Mouse (Mus musculus) forebrain, embryonic 11.5 days (tissue): ENCODE data around the gene Arih1. TPM values are rescaled to one million over a fixed set of nuclear protein-coding genes. Genes with fewer than 3 reads are reported as not detected.

Experiments used
- ATAC-seq: fragments of 200-750 bp; cut with Nextera tagmentation; replicated peaks from 2 replicates; pipeline ENCODE4 v1.8.0; 2017; ENCODE audit warnings: moderate TSS enrichment; ENCODE audit not compliant: low FRiP score
- DNase-seq: peaks from one replicate; pipeline ENCODE4 v3.0.0-alpha.2; 2017; ENCODE audit warnings: low spot score
- H3K27ac ChIP-seq: fragments of 300-500 bp; sonication (generic); 2 replicates; pipeline ENCODE4 v1.5.1; 2014; ENCODE audit warnings: low read depth, low read length
- H3K27me3 ChIP-seq: fragments of 300-500 bp; sonication (generic); 2 replicates; pipeline ENCODE4 v1.6.1; 2014; ENCODE audit warnings: mild to moderate bottlenecking, low read length, mixed read lengths; ENCODE audit not compliant: control insufficient read depth, insufficient read depth
- H3K36me3 ChIP-seq: fragments of 300-500 bp; sonication (generic); 2 replicates; pipeline ENCODE4 v1.6.1; 2014; ENCODE audit warnings: mild to moderate bottlenecking, low read length, moderate library complexity, mixed read lengths; ENCODE audit not compliant: control insufficient read depth, insufficient read depth
- H3K4me1 ChIP-seq: fragments of 300-500 bp; sonication (generic); replicated peaks from 2 replicates; pipeline ENCODE4 v1.6.1; 2014; ENCODE audit warnings: low read length, mixed read lengths; ENCODE audit not compliant: control insufficient read depth, insufficient read depth
- H3K4me2 ChIP-seq: fragments of 300-500 bp; sonication (generic); 2 replicates; pipeline ENCODE4 v1.6.1; 2014; ENCODE audit warnings: low read depth, mild to moderate bottlenecking, low read length, moderate library complexity, mixed read lengths; ENCODE audit not compliant: severe bottlenecking
- H3K4me3 ChIP-seq: fragments of 300-500 bp; sonication (generic); 2 replicates; pipeline ENCODE4 v1.5.1; 2014; ENCODE audit warnings: low read depth, low read length
- H3K9ac ChIP-seq: fragments of 300-500 bp; sonication (generic); 2 replicates; pipeline ENCODE4 v1.6.1; 2014; ENCODE audit warnings: low read length
- H3K9me3 ChIP-seq: fragments of 300-500 bp; sonication (generic); 2 replicates; pipeline ENCODE4 v1.6.1; 2016; ENCODE audit warnings: low read length, mixed read lengths; ENCODE audit not compliant: control insufficient read depth
- WGBS: fragments of 180-500 bp; shearing (Covaris S2); extraction: QIAGEN DNeasy Blood & Tissue Kit; methylation state at CpG from one replicate; pipeline ENCODE4 v1.1.7; 2014; 5-methylcytosine and 5-hydroxymethylcytosine counted together
- polyA plus RNA-seq: library from polyadenylated mRNA; unstranded; fragments of >200 nt; fragmentation: Nextera tagmentation; extraction: Ambion mirVana; gene quantifications from 2 replicates; pipeline ENCODE4 v1.2.1, GENCODE M21; 2014

Arih1 gene
- polyA plus RNA-seq, 1 experiment from 2014 or later = 22.8 TPM

DNA sequence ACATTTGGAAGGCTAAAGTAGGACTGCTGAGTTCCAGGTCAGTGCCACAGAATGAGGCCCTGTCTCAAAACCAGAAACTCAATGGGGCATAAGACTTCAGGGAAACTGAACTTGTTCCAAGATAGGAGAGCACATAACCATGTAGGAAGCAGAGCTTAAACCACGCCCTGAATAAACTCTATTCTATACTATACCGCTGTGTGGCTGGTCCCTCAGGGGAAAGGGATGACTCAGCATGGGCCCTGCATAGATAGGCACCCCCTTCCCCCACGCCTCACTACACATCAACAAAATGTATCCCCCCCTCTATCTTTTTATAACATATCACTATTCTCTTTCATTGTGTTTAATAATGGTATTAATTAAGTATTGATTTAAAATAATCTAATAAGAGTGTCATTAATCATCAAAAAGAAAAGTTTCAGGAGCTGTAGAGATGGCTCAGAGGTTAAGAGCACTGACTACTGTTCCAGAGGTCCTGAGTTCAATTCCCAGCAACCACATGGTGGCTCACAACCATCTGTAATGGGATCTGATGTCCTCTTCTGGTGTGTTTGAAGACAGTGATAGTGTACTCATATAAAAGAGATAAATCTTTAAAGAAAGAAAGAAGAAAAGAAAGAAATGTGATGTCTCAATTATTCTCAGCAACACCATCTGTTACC is 30.9 kb downstream of the Arih1 start:
- no peak overlapping the region for H3K4me3 ChIP-seq
- H3K27me3 ChIP-seq = no peaks in the 10 kb centered on the region
- 76% methylated on average over 3 of the region's 3 CpGs for WGBS
- H3K9ac ChIP-seq = no peak overlapping the region
- H3K4me2 ChIP-seq = no peak overlapping the region
- H3K4me1 ChIP-seq = no peaks in the 10 kb centered on the region
- no peaks in the 10 kb centered on the region for H3K9me3 ChIP-seq
- H3K27ac ChIP-seq = no peak overlapping the region
- ATAC-seq = no peak
- no peaks in the 10 kb centered on the region; the same call in 1 of the 2 replicates for H3K36me3 ChIP-seq
- DNase-seq = no peak

DNA sequence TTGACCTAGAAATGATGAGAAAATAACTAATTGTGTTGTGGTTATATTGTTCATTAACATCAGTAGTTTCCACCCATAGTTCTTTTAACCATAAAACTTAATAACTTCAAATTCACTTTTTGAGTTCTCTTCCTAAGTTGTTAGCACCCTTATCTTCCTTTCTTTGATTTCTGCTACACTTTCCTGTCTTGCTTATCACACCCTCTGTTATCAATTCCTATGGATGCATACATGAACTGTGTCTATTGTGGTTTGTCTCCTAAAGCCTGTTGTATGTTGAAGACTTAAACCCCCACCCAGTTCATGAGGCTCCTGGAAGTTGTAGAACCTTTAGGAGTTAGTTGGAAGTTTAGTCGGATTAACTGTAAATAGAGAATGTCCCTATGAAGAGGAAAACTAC is 52.7 kb downstream of the Arih1 start:
- Histone ChIP-seq H3K9ac (no peak overlapping the region), H3K36me3 (no peaks in the 10 kb centered on the region; the same call in 1 of the 2 replicates), H3K27me3 (no peaks in the 10 kb centered on the region), H3K4me2 (no peak overlapping the region), H3K9me3 (no peaks in the 10 kb centered on the region), H3K27ac (no peak overlapping the region), H3K4me1 (no peaks in the 10 kb centered on the region), H3K4me3 (no peak overlapping the region)
- 94% methylated on average over 1 of the region's 1 CpGs for WGBS
- DNase-seq (no peak), ATAC-seq (no peak)

DNA sequence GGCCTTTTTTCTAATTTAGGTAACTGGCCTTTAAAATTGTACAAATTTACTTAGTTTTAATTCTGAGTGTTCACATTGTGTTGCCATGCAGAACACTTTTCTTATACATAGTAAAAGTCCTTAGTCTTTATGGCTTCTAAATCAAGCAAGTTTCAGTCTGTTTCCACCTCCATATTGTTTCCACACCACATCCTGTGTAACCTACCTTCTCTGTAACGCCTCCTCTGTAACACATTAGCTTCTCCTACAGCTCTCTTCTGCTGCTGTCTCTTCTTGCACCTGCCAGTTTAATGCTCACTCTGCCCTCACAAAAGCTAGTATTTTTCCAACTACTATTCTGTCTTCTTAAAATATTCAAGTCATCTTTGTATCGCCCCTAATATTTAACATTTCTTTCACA is 54.8 kb downstream of the Arih1 start:
- no peak overlapping the region for H3K9ac ChIP-seq
- H3K27me3 ChIP-seq = no peaks in the 10 kb centered on the region
- H3K27ac ChIP-seq = no peak overlapping the region
- H3K4me3 ChIP-seq = no peak overlapping the region
- no peaks in the 10 kb centered on the region for H3K9me3 ChIP-seq
- ATAC-seq (no peak), DNase-seq (no peak)
- no peak overlapping the region for H3K4me2 ChIP-seq
- no peaks in the 10 kb centered on the region; the same call in 1 of the 2 replicates for H3K36me3 ChIP-seq
- H3K4me1 ChIP-seq = no peaks in the 10 kb centered on the region
- 96% methylated on average over 2 of the region's 2 CpGs for WGBS

DNA sequence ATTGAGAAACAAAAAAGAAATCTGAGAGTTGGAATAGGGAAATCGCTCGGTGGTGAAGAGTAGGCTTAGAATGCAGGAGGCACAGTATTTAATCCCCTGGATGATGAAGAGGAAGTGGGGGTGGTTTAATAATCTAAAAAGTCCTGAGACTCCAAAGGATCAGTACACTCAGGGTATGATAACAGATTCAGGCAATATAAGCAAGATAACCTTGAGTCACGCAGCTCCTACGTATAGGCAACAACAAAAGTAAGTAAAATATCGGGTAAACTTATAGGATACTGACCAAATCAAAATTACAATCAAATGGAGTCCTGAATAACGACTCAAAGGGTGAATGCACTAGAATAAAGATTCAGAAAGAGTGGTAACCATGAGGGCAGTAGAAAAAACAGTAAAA is 65.9 kb downstream of the Arih1 start:
- Histone ChIP-seq H3K9ac (no peak overlapping the region), H3K27me3 (no peaks in the 10 kb centered on the region), H3K4me3 (no peak overlapping the region), H3K27ac (no peak overlapping the region), H3K36me3 (no peaks in the 10 kb centered on the region), H3K4me2 (no peak overlapping the region), H3K9me3 (no peaks in the 10 kb centered on the region), H3K4me1 (no peaks in the 10 kb centered on the region)
- no peak for DNase-seq
- WGBS = 90% methylated on average over 6 of the region's 6 CpGs
- no peak for ATAC-seq

DNA sequence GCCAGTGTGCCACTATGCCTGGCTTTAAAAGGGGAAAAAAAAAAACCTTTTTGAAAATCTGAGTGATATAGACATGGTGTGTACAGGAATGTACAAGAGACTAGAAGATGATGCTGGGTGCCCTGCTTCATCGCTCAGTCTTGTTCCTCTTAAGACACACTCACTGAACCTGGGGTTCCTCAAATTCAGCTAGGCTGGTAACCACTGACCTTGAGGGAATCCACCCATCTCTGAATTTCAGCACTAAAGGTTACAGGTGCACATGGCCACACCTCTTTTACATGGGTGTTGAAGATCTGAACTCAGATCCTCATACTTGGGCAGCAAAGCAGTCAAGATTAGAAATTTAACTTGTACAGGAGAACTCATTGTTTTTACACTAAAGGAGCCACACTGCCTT is 79.1 kb downstream of the Arih1 start:
- Histone ChIP-seq H3K27me3 (no peaks in the 10 kb centered on the region), H3K36me3 (peaks cover 3% of the 10 kb centered on the region; the same call in 1 of the 2 replicates), H3K9ac (no peak overlapping the region), H3K4me3 (no peak overlapping the region), H3K4me2 (no peak overlapping the region), H3K9me3 (no peaks in the 10 kb centered on the region), H3K27ac (no peak overlapping the region), H3K4me1 (no peaks in the 10 kb centered on the region)
- DNase-seq (no peak), ATAC-seq (no peak)
- WGBS = 100% methylated on average over 1 of the region's 1 CpGs

DNA sequence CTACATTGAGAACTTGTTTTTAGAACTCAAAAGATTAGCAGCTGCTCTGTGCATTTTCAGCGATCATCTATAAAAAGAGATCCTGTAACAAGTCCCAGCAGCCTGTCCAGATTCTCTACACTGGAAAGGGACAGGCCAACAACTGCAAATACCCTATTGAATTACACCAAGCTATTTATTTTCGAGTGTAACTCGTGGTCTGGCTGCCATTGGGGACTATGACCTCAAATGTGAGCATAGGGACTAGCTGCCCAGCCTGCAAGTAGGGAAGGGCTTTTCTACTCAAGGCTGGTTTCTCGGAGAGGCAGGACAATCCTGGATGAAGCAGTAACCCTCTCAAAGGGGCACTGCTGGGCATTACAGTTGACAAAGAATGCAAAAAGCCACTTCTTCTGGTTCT is 97.3 kb downstream of the Arih1 start:
- H3K36me3 ChIP-seq = peaks cover 9% of the 10 kb centered on the region; the same call in 1 of the 2 replicates
- no peaks in the 10 kb centered on the region for H3K9me3 ChIP-seq
- H3K27ac ChIP-seq = no peak overlapping the region
- H3K4me1 ChIP-seq = no peaks in the 10 kb centered on the region
- no peak overlapping the region for H3K4me2 ChIP-seq
- DNase-seq (no peak), ATAC-seq (no peak)
- no peak overlapping the region for H3K9ac ChIP-seq
- no peaks in the 10 kb centered on the region for H3K27me3 ChIP-seq
- no peak overlapping the region for H3K4me3 ChIP-seq
- WGBS = 89% methylated on average over 4 of the region's 4 CpGs

DNA sequence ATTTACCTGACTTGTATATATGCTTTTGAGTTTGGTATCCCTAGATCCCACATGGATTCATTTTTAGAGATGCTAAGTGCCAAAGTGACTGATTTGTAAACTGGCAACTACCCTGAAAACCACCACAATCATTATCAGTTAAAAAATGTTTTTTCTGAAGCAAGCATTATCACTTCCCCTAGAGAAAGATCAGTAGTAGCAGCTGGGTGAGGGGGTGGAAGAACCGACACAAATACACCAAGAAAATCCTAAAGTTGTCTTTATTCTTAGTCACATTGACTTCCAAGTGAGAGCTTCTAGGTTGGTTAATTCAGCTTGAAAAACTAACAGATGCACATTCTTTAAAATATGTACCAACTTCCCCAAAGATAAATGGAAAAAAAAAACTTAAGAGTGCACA is 98.1 kb downstream of the Arih1 start:
- H3K36me3 ChIP-seq = peaks cover 9% of the 10 kb centered on the region; the same call in 1 of the 2 replicates
- no peaks in the 10 kb centered on the region for H3K4me1 ChIP-seq
- 76% methylated on average over 1 of the region's 1 CpGs for WGBS
- H3K27me3 ChIP-seq = no peaks in the 10 kb centered on the region
- no peak for DNase-seq
- H3K4me2 ChIP-seq = no peak overlapping the region
- no peak overlapping the region for H3K4me3 ChIP-seq
- no peak for ATAC-seq
- no peaks in the 10 kb centered on the region for H3K9me3 ChIP-seq
- no peak overlapping the region for H3K9ac ChIP-seq
- no peak overlapping the region for H3K27ac ChIP-seq

DNA sequence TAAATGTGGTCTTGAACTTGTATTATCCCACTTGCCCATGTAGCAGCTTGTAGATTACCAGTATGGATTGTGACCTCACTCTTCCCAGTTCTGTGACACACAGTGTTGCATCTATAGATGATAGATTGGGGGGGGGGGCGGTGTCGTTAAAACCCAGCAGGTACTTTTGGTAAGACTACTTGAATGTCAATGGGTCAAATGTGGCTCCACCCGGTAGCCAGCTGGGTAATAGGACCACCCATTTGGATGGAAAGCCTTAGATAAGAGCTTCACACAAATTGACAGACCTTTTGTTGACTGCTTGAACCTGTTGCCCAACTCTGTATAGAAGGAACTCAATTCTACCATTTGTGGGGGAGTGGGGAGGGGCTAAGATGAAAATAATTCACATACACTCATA is 99.0 kb downstream of the Arih1 start:
- Histone ChIP-seq H3K36me3 (peaks cover 3% of the 10 kb centered on the region; the same call in 1 of the 2 replicates), H3K9ac (no peak overlapping the region), H3K4me2 (no peak overlapping the region), H3K27ac (no peak overlapping the region), H3K4me1 (no peaks in the 10 kb centered on the region), H3K9me3 (no peaks in the 10 kb centered on the region), H3K27me3 (no peaks in the 10 kb centered on the region), H3K4me3 (no peak overlapping the region)
- DNase-seq (no peak), ATAC-seq (no peak)
- 56% methylated on average over 3 of the region's 3 CpGs for WGBS

DNA sequence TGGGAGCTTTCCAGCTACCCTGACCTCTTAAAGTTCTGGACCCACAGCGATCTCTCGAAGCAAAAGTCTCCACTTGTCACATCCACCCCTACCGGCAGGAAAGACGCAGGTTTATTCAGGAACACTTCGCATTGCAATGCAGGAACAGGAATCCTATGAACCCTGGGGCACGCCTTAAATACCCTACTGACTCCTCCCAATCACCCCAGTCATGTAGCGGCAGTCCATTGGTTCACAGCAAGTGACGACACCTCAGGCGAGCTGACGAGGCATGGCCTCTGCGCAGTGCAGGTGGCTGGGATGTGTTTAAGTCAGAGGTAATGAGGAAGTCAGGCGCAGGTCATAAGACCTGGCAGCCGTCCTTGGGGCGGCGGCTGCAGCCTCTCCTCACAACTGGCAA is 110.8 kb downstream of the Arih1 start:
- Histone ChIP-seq H3K27me3 (no peaks in the 10 kb centered on the region), H3K9me3 (no peaks in the 10 kb centered on the region), H3K9ac (no peak overlapping the region), H3K4me2 (no peak overlapping the region), H3K4me3 (no peak overlapping the region), H3K36me3 (no peaks in the 10 kb centered on the region), H3K27ac (no peak overlapping the region), H3K4me1 (no peaks in the 10 kb centered on the region)
- 95% methylated on average over 15 of the region's 15 CpGs for WGBS
- ATAC-seq = no peak
- DNase-seq = no peak
